Mouse (Mus musculus) spleen, postnatal 10 days (tissue): Measurements from ENCODE around the gene Fignl1.
A peak's percentile ranks its signal among the peaks of the same experiment; 100 is the strongest.

Source experiments
- DNase-seq, 2 experiments: peaks; one replicate each; pipeline ENCODE4 v3.0.0; 2021 to 2022; ENCODE audit warnings: low spot score in 2 of 2

The Fignl1 gene

GRCm38 (mm10) chr11:11808820-11809403 lies at the start of gene Fignl1:
Gene Fignl1 (minus strand): TSS chr11:11808962.
- DNase-seq, result peak; percentile 98 to 99

- no peak for DNase-seq
Measured at GRCm38 (mm10) chr11:11856959-11857358, 48.2 kb upstream of the Fignl1 start.

GRCm38 (mm10) chr11:11855685-11856131 lies 46.9 kb upstream of the Fignl1 start:
- no peak for DNase-seq

GRCm38 (mm10) chr11:11855061-11855672 lies 46.4 kb upstream of the Fignl1 start:
- DNase-seq, result no peak

- no peak for DNase-seq
Measured at GRCm38 (mm10) chr11:11853731-11854461, 45.1 kb upstream of the Fignl1 start.

- DNase-seq, result no peak
Measured at GRCm38 (mm10) chr11:11851957-11852505, 43.3 kb upstream of the Fignl1 start.

- no peak for DNase-seq
Measured at GRCm38 (mm10) chr11:11850476-11851267, 41.9 kb upstream of the Fignl1 start.

- no peak for DNase-seq
Measured at GRCm38 (mm10) chr11:11849513-11850311, 41.0 kb upstream of the Fignl1 start.

GRCm38 (mm10) chr11:11848467-11848866 lies 39.7 kb upstream of the Fignl1 start:
- DNase-seq, result no peak

GRCm38 (mm10) chr11:11845044-11845443 lies 36.3 kb upstream of the Fignl1 start:
- no peak for DNase-seq

GRCm38 (mm10) chr11:11844367-11844971 lies 35.7 kb upstream of the Fignl1 start:
- no peak for DNase-seq

GRCm38 (mm10) chr11:11841590-11841989 lies 32.8 kb upstream of the Fignl1 start:
- no peak for DNase-seq

GRCm38 (mm10) chr11:11840746-11841145 lies 32.0 kb upstream of the Fignl1 start:
- DNase-seq, result no peak

GRCm38 (mm10) chr11:11839874-11840273 lies 31.1 kb upstream of the Fignl1 start:
- no peak for DNase-seq

- no peak for DNase-seq
Measured at GRCm38 (mm10) chr11:11837384-11837783, 28.6 kb upstream of the Fignl1 start.

- DNase-seq, result peak; percentile 26 to 37
Measured at GRCm38 (mm10) chr11:11836713-11837370, 28.1 kb upstream of the Fignl1 start.

- no peak for DNase-seq
Measured at GRCm38 (mm10) chr11:11836262-11836661, 27.5 kb upstream of the Fignl1 start.

GRCm38 (mm10) chr11:11835791-11836190 lies 27.0 kb upstream of the Fignl1 start:
- no peak for DNase-seq

- no peak for DNase-seq
Measured at GRCm38 (mm10) chr11:11835361-11835760, 26.6 kb upstream of the Fignl1 start.

GRCm38 (mm10) chr11:11833100-11833499 lies 24.3 kb upstream of the Fignl1 start:
- no peak for DNase-seq
